In the genomic region with DNA sequence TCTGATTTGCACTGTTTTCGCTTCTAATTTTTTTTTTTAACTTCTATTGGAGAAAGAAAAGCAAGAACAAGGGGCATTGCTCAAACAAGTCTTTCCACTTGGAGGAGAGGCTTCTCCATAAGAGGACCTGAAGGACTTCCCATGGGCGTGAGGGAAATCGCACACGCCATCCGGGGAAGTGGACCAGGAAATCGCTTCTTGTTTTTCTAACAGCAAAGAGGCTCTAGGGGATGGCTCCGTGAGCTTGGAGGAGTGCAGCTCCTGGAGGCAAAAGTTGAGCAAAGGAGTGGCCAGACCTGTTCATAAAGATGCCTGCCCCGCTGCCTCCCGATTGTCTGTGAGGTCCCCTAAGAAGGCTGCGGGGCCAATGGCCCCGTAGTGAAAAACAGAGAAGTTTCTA, we compare ENCODE assay signal across 8 mouse cellular contexts. TPM values are rescaled to one million over a fixed set of nuclear protein-coding genes. Genes with fewer than 3 reads are reported as not detected.
DNase-seq lines count a peak whose midpoint lies in the region; ATAC-seq and TF ChIP-seq lines count a peak whose summit lies in the region.
"Had no signal": no experiment of that assay in that cellular context is flagged by ENCODE, and none has a peak within 500 bp of the region (broad histone marks: within the 10 kb centered on the region; RNA-seq: fewer than 3 reads in every experiment).

No protein-coding gene starts in this region.

- H3K27ac ChIP-seq in left cerebral cortex, adult 2 months: peak overlapping the region; percentile 67
- no peak overlapping the region for H3K27ac ChIP-seq in heart, embryonic 11.5 days (ENCODE audit: low read depth, low read length)
- H3K27ac ChIP-seq in stomach, embryonic 15.5 days: no peak overlapping the region

- no peak overlapping the region for H3K9ac ChIP-seq in heart, embryonic 11.5 days (ENCODE audit: low read depth, low read length)
- no peak overlapping the region for H3K9ac ChIP-seq in stomach, embryonic 15.5 days

- H3K4me3 ChIP-seq in left cerebral cortex, adult 2 months: peak overlapping the region; percentile 34
- H3K4me3 ChIP-seq in heart, embryonic 11.5 days (ENCODE audit: low read depth, low read length): peak overlapping the region; percentile 10; the same call in 1 of the 2 replicates
- H3K4me3 ChIP-seq in stomach, embryonic 15.5 days (replicated peaks): 0 out of 2 replicates have a peak overlapping the region, but pooled peaks have one; percentile 8

- no peak for ATAC-seq in heart, embryonic 11.5 days (replicated peaks; ENCODE audit: insufficient number of reproducible peaks, low FRiP score, low TSS enrichment)
- ATAC-seq in stomach, embryonic 15.5 days (ENCODE audit: insufficient read depth, low FRiP score, low read depth): no peak
- ATAC-seq: activated CD4-positive, CD25-positive, alpha-beta regulatory T cell, adult 4 months had no signal

- DNase-seq in left cerebral cortex, adult 2 months (ENCODE audit: extremely low spot score in 1 of 2, low spot score in 2 of 2): no peak
- no peak for DNase-seq in left cerebral cortex, postnatal 14 days (ENCODE audit: low spot score in 2 of 2)
- DNase-seq in kidney, postnatal 10 days: peak; percentile 43
- no peak for DNase-seq in B cell, adult 2 months
- DNase-seq in ovary, postnatal 14 days (ENCODE audit: low spot score): no peak

- H3K36me3 ChIP-seq in heart, embryonic 11.5 days (ENCODE audit: control insufficient read depth, insufficient read depth, low read length): no peaks in the 10 kb centered on the region
- no peaks in the 10 kb centered on the region for H3K36me3 ChIP-seq in stomach, embryonic 15.5 days

- intact Hi-C loops in left cerebral cortex, adult 2 months (cut with DNase I): no loop called here
- intact Hi-C loops in left cerebral cortex, postnatal 14 days (cut with DNase I): no loop called here

- H3K9me3 ChIP-seq in heart, embryonic 11.5 days (replicated peaks; ENCODE audit: control insufficient read depth, low read length): no peaks in the 10 kb centered on the region
- H3K9me3 ChIP-seq in stomach, embryonic 15.5 days: no peaks in the 10 kb centered on the region

- 74% methylated on average over 11 of the region's 11 CpGs for WGBS in heart, embryonic 11.5 days (ENCODE audit: insufficient replicate concordance)
- WGBS in stomach, embryonic 15.5 days: 79% methylated on average over 11 of the region's 11 CpGs

- H3K4me2 ChIP-seq in heart, embryonic 11.5 days: peak overlapping the region; percentile 42
- no peak overlapping the region for H3K4me2 ChIP-seq in stomach, embryonic 15.5 days

- peaks cover 9% of the 10 kb centered on the region for H3K4me1 ChIP-seq in heart, embryonic 11.5 days (ENCODE audit: control insufficient read depth, insufficient read depth, low read length)
- H3K4me1 ChIP-seq in stomach, embryonic 15.5 days: no peaks in the 10 kb centered on the region

- no peaks in the 10 kb centered on the region for H3K27me3 ChIP-seq in heart, embryonic 11.5 days (ENCODE audit: control insufficient read depth, insufficient read depth, low read length)
- no peaks in the 10 kb centered on the region for H3K27me3 ChIP-seq in stomach, embryonic 15.5 days (replicated peaks)

- no peak for TF ChIP-seq CTCF in left cerebral cortex, adult 2 months (IDR thresholded peaks at IDR 0.05)

RNA-seq across cellular contexts. Expression of a gene that starts 29.0 kb away (rescaled TPM):
- total RNA-seq in left cerebral cortex, adult 2 months (2021): 10 to 100 TPM; 32.5 to 35.0 TPM
- 10 to 100 TPM; 29.3 to 33.3 TPM for total RNA-seq in left cerebral cortex, postnatal 14 days (2021)
- polyA plus RNA-seq in heart, embryonic 11.5 days (2014; fragmentation: Nextera tagmentation; extraction: Ambion mirVana): 13.9 and 20.8 TPM in 2 replicates
- 10.1 and 12.3 TPM in 2 replicates for polyA plus RNA-seq in stomach, embryonic 15.5 days (2015; fragmentation: Nextera tagmentation; extraction: Ambion mirVana)
